15 mouse cellular contexts compared by ENCODE assay signal in genomic region chr2:158144263-158144662, GRCm38 (mm10). TPM values are rescaled to one million over a fixed set of nuclear protein-coding genes. Genes with fewer than 3 reads are reported as not detected.
DNase-seq lines count a peak whose midpoint lies in the region; ATAC-seq and TF ChIP-seq lines count a peak whose summit lies in the region.
"Had no signal": no experiment of that assay in that cellular context is flagged by ENCODE, and none has a peak within 500 bp of the region (broad histone marks: within the 10 kb centered on the region; RNA-seq: fewer than 3 reads in every experiment).

No protein-coding gene starts in this region.

- H3K4me2 ChIP-seq in forebrain, postnatal 0 days (ENCODE audit: low read depth): no peak overlapping the region
- peak overlapping the region; percentile 68 for H3K4me2 ChIP-seq in kidney, embryonic 16.5 days (replicated peaks; ENCODE audit: low read depth, low read length)
- peak overlapping the region; percentile 73 for H3K4me2 ChIP-seq in intestine, embryonic 15.5 days (replicated peaks)
- no peak overlapping the region for H3K4me2 ChIP-seq in forebrain, embryonic 14.5 days (ENCODE audit: low read length)
- H3K4me2 ChIP-seq: forebrain, embryonic 12.5 days; hindbrain, embryonic 15.5 days had no signal

- WGBS in forebrain, embryonic 10.5 days: 63% methylated on average over 8 of the region's 8 CpGs
- 49% methylated on average over 8 of the region's 8 CpGs for WGBS in forebrain, postnatal 0 days
- 59% methylated on average over 8 of the region's 8 CpGs for WGBS in kidney, embryonic 16.5 days
- WGBS in intestine, embryonic 15.5 days: 54% methylated on average over 8 of the region's 8 CpGs
- WGBS in forebrain, embryonic 14.5 days: 45% methylated on average over 8 of the region's 8 CpGs

- no peak for DNase-seq in forebrain, embryonic 10.5 days (ENCODE audit: extremely low spot score, low spot score)
- DNase-seq in forebrain, postnatal 0 days: no peak
- DNase-seq in kidney, adult 11 months: no peak
- no peak for DNase-seq in layer of hippocampus, adult 8-10 months (ENCODE audit: low spot score in 2 of 2)
- DNase-seq in forebrain, embryonic 14.5 days (ENCODE audit: low spot score): no peak
- DNase-seq: adrenal gland, postnatal 36 days; cerebellum, adult 11 months; embryo, embryonic 11 days; gastrocnemius, postnatal 14 days; thymus, postnatal 14 days had no signal

- no peak overlapping the region for H3K9ac ChIP-seq in forebrain, postnatal 0 days
- no peak overlapping the region for H3K9ac ChIP-seq in kidney, embryonic 16.5 days (replicated peaks; ENCODE audit: low read length)
- peak overlapping the region; percentile 62; the same call in 1 of the 2 replicates for H3K9ac ChIP-seq in intestine, embryonic 15.5 days
- H3K9ac ChIP-seq in forebrain, embryonic 14.5 days (ENCODE audit: low read length): no peak overlapping the region
- H3K9ac ChIP-seq: forebrain, embryonic 12.5 days; hindbrain, embryonic 15.5 days had no signal

- no peaks in the 10 kb centered on the region for H3K36me3 ChIP-seq in forebrain, embryonic 10.5 days (replicated peaks)
- no peaks in the 10 kb centered on the region for H3K36me3 ChIP-seq in forebrain, postnatal 0 days (ENCODE audit: insufficient read depth)
- H3K36me3 ChIP-seq in kidney, embryonic 16.5 days (ENCODE audit: insufficient read depth, low read length): no peaks in the 10 kb centered on the region
- 0 out of 2 replicates have a peak, but pooled peaks cover 5% of the 10 kb centered on the region for H3K36me3 ChIP-seq in intestine, embryonic 15.5 days
- H3K36me3 ChIP-seq in forebrain, embryonic 14.5 days (ENCODE audit: control insufficient read depth, insufficient read depth, low read length): no peaks in the 10 kb centered on the region
- H3K36me3 ChIP-seq: forebrain, embryonic 12.5 days; hindbrain, embryonic 15.5 days had no signal

- H3K27ac ChIP-seq in forebrain, embryonic 10.5 days: peak overlapping the region; percentile 64; the same call in 1 of the 2 replicates
- H3K27ac ChIP-seq in forebrain, postnatal 0 days (ENCODE audit: low read depth, low read length): no peak overlapping the region
- H3K27ac ChIP-seq in kidney, embryonic 16.5 days (ENCODE audit: low read length): no peak overlapping the region
- H3K27ac ChIP-seq in intestine, embryonic 15.5 days: peak overlapping the region; percentile 33; the same call in 1 of the 2 replicates
- no peak overlapping the region for H3K27ac ChIP-seq in forebrain, embryonic 14.5 days (ENCODE audit: low read depth, low read length)
- H3K27ac ChIP-seq: forebrain, embryonic 12.5 days; hindbrain, embryonic 15.5 days had no signal

- H3K4me1 ChIP-seq in forebrain, embryonic 10.5 days: peaks cover 66% of the 10 kb centered on the region
- H3K4me1 ChIP-seq in forebrain, postnatal 0 days (ENCODE audit: insufficient read depth): no peaks in the 10 kb centered on the region
- H3K4me1 ChIP-seq in kidney, embryonic 16.5 days (ENCODE audit: insufficient read depth, low read length): peaks cover 40% of the 10 kb centered on the region
- peaks cover 48% of the 10 kb centered on the region for H3K4me1 ChIP-seq in intestine, embryonic 15.5 days (replicated peaks)
- peaks cover 3% of the 10 kb centered on the region; the same call in 1 of the 2 replicates for H3K4me1 ChIP-seq in forebrain, embryonic 14.5 days (ENCODE audit: control insufficient read depth, insufficient read depth, low read length)

- no peaks in the 10 kb centered on the region for H3K9me3 ChIP-seq in forebrain, embryonic 10.5 days
- no peaks in the 10 kb centered on the region for H3K9me3 ChIP-seq in forebrain, postnatal 0 days (ENCODE audit: low read length)
- no peaks in the 10 kb centered on the region for H3K9me3 ChIP-seq in kidney, embryonic 16.5 days (ENCODE audit: low read length)
- H3K9me3 ChIP-seq in intestine, embryonic 15.5 days: no peaks in the 10 kb centered on the region
- no peaks in the 10 kb centered on the region for H3K9me3 ChIP-seq in forebrain, embryonic 14.5 days (replicated peaks; ENCODE audit: control insufficient read depth, low read length)
- H3K9me3 ChIP-seq: forebrain, embryonic 12.5 days; hindbrain, embryonic 15.5 days had no signal

- no peak overlapping the region for H3K4me3 ChIP-seq in forebrain, embryonic 10.5 days
- no peak overlapping the region for H3K4me3 ChIP-seq in forebrain, postnatal 0 days (ENCODE audit: low read depth, low read length)
- no peak overlapping the region for H3K4me3 ChIP-seq in kidney, embryonic 16.5 days (ENCODE audit: low read length)
- H3K4me3 ChIP-seq in intestine, embryonic 15.5 days (replicated peaks): no peak overlapping the region
- H3K4me3 ChIP-seq in forebrain, embryonic 14.5 days (ENCODE audit: low read depth, low read length): no peak overlapping the region
- H3K4me3 ChIP-seq: forebrain, embryonic 12.5 days; hindbrain, embryonic 15.5 days had no signal

- peaks cover 47% of the 10 kb centered on the region for H3K27me3 ChIP-seq in forebrain, embryonic 10.5 days (ENCODE audit: poor library complexity, severe bottlenecking)
- H3K27me3 ChIP-seq in forebrain, postnatal 0 days (ENCODE audit: insufficient read depth, low read length): peaks cover 5% of the 10 kb centered on the region; the same call in 1 of the 2 replicates
- H3K27me3 ChIP-seq in kidney, embryonic 16.5 days (ENCODE audit: insufficient read depth, low read length): no peaks in the 10 kb centered on the region
- H3K27me3 ChIP-seq in intestine, embryonic 15.5 days (replicated peaks): no peaks in the 10 kb centered on the region
- H3K27me3 ChIP-seq in forebrain, embryonic 14.5 days (replicated peaks; ENCODE audit: control insufficient read depth, insufficient read depth, low read length): no peaks in the 10 kb centered on the region

- TF ChIP-seq CTCF in forebrain, postnatal 0 days (IDR thresholded peaks at IDR 0.05; ENCODE audit: low read depth): no peak

- ATAC-seq in forebrain, postnatal 0 days: no peak
- ATAC-seq in kidney, embryonic 16.5 days (ENCODE audit: low FRiP score, low TSS enrichment): no peak
- ATAC-seq in intestine, embryonic 15.5 days: no peak
- 0 out of 2 replicates have a peak, but pooled peaks have one; percentile 14 for ATAC-seq in monocyte, adult 5-6 weeks (replicated peaks; ENCODE audit: insufficient number of reproducible peaks, low FRiP score, low TSS enrichment, poor library complexity, severe bottlenecking)
- no peak for ATAC-seq in forebrain, embryonic 14.5 days

RNA-seq across cellular contexts. Expression of gene Tgm2, which starts 2.0 kb away (rescaled TPM):
- 6.3 and 7.2 TPM in 2 replicates for polyA plus RNA-seq in forebrain, embryonic 10.5 days (2016; fragmentation: Nextera tagmentation; extraction: Ambion mirVana)
- 9.1 and 13.0 TPM in 2 replicates for total RNA-seq in forebrain, postnatal 0 days (2014; rRNA removed)
- 6.1 TPM in 2 replicates for polyA plus RNA-seq in forebrain, postnatal 0 days (2015; fragmentation: Nextera tagmentation; extraction: Ambion mirVana)
- 41.6 and 48.3 TPM in 2 replicates for polyA plus RNA-seq in kidney, embryonic 16.5 days (2015; fragmentation: Nextera tagmentation; extraction: Ambion mirVana)
- 83.4 and 90.2 TPM in 2 replicates for polyA plus RNA-seq in intestine, embryonic 15.5 days (2015; fragmentation: Nextera tagmentation; extraction: Ambion mirVana)
- total RNA-seq in monocyte, adult 5-6 weeks (2017): 131 to 275 TPM (median 210 TPM) in 3 replicates
- total RNA-seq in layer of hippocampus, adult 8-10 months (2022): 10 to 100 TPM in 3 of 4 experiments, 1 to 10 TPM in 1; 9.1 to 14.2 (median 12.7) TPM
- polyA plus RNA-seq in forebrain, embryonic 14.5 days (2014; fragmentation: Nextera tagmentation; extraction: Ambion mirVana): 5.0 and 7.0 TPM in 2 replicates

Comparison
In these comparisons a context has a peak if more than half of its experiments do, and no peak if none do; other contexts are left out.
1. H3K27ac ChIP-seq: peak in forebrain, embryonic 10.5 days (single experiment) and intestine, embryonic 15.5 days (single experiment); none in forebrain, postnatal 0 days (single experiment), kidney, embryonic 16.5 days (single experiment) and forebrain, embryonic 14.5 days (single experiment).
2. H3K4me2 ChIP-seq: peak in kidney, embryonic 16.5 days (single experiment) and intestine, embryonic 15.5 days (single experiment); none in forebrain, postnatal 0 days (single experiment) and forebrain, embryonic 14.5 days (single experiment).